Mouse (Mus musculus) liver, postnatal 0 days (tissue): ENCODE data around the gene Zswim9.
A peak's percentile ranks its signal among the peaks of the same experiment; 100 is the strongest.

Source experiments
- CTCF ChIP-seq: sonication (generic); IDR thresholded peaks from 2 replicates; pipeline ENCODE4 v1.5.1; 2016; ENCODE audit warnings: antibody characterized with exemption, low read depth
- EP300 ChIP-seq: IDR thresholded peaks from 2 replicates; pipeline ENCODE4 v1.6.1; 2016; ENCODE audit warnings: antibody characterized with exemption, low read depth, mild to moderate bottlenecking

DNA sequence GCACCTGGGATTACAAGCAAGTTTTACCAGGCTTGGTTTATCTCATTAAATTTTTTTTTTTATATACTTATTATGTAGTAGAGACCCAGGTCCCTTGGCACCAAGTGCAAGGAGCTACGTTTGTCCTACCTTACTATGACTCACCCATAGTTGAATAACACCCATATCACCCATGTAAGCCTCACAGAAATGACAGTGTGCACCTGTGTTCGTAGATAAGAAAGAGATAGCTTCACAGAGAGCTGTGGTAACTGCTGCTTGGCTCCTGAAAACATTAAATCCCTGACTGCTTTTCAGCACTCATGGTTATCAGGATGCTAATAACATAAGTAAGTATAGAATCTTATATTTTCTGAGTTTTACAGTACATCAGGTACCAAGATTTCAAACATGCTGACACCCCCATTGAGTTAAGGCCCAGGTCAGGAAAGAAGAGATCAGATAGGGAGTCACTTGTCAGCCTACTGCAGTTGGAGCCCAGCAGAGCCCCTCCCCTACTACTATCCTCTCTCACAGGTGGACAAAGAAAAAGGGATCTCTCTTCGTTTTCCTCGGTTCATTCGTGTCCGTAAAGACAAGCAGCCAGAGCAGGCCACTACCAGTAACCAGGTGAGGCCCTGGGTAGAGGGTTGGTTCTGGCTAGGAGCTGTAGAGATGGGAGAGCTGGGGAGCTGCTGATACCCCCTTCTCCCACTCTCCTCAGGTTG lies 32.1 kb upstream of the Zswim9 start:
- TF ChIP-seq EP300 (peak; percentile 76), CTCF (no peak)
